Mouse (Mus musculus): ENCODE results near the gene Rngtt. TPM values are rescaled to one million over a fixed set of nuclear protein-coding genes. Genes with fewer than 3 reads are reported as not detected.

Gene Rngtt
- total and polyA plus RNA-seq, 3 experiments, result 15.0 to 18.7 TPM; not detected in 1

- no peak for TF ChIP-seq CTCF (IDR thresholded peaks at IDR 0.05 in 2 of 3, conservative IDR thresholded peaks at IDR 0.05 in 1 of 3; ENCODE audit: control insufficient read depth in 1 of 3, insufficient read depth in 1 of 3, low read depth in 2 of 3, low read length in 3 of 3, poor library complexity in 1 of 3, severe bottlenecking in 1 of 3)
- no peak for DNase-seq (ENCODE audit: low read depth, low spot score)
- no peak overlapping the region for H3K27ac ChIP-seq (ENCODE audit: control insufficient read depth, low read depth, low read length)
These were observed 67.5 kb downstream of the Rngtt start for GRCm38 (mm10) chr4:33377642-33378041.

GRCm38 (mm10) chr4:33378894-33379293 is 68.8 kb downstream of the Rngtt start:
- no peaks in the 10 kb centered on the region for H3K27me3 ChIP-seq (ENCODE audit: control insufficient read depth in 1 of 2, insufficient read depth in 2 of 2, low read length in 2 of 2)
- no peak overlapping the region for H3K4me3 ChIP-seq (ENCODE audit: control insufficient read depth in 1 of 2, insufficient read depth in 1 of 2, low read depth in 2 of 2, low read length in 2 of 2)
- H3K36me3 ChIP-seq (ENCODE audit: control insufficient read depth in 1 of 2, insufficient read depth in 2 of 2, low read length in 2 of 2), result peaks cover 3 to 13% of the 10 kb centered on the region in 2 experiments; a peak in 2 of 4 replicates
- TF ChIP-seq EP300 (IDR thresholded peaks at IDR 0.05; ENCODE audit: low read depth in 1 of 2, low read length in 2 of 2) (peak in 1 of 2 experiments; percentile 12; a peak in 1 of 4 replicates), TAL1 (IDR thresholded peaks at IDR 0.05; ENCODE audit: low read length) (no peak), GATA1 (IDR thresholded peaks at IDR 0.05; ENCODE audit: low read depth, low read length) (peak; percentile 46; the same call in 1 of the 2 replicates)
- H3K9me3 ChIP-seq (replicated peaks; ENCODE audit: insufficient read depth, low read length), result no peaks in the 10 kb centered on the region
- peaks cover 0 to 3% of the 10 kb centered on the region in 2 experiments; a peak in 1 of 4 replicates for H3K4me1 ChIP-seq (ENCODE audit: control insufficient read depth in 1 of 2, insufficient read depth in 2 of 2, low read length in 2 of 2)
- H3K9ac ChIP-seq (ENCODE audit: control insufficient read depth, low read depth, low read length, poor library complexity, severe bottlenecking), result no peak overlapping the region
- H3K27ac ChIP-seq (ENCODE audit: control insufficient read depth, low read depth, low read length), result no peak overlapping the region
- DNase-seq (ENCODE audit: low read depth, low spot score), result peak; percentile 55
- H3K79me2 ChIP-seq (ENCODE audit: control insufficient read depth, insufficient read depth, low read length, poor library complexity), result no peaks in the 10 kb centered on the region

More at GRCm38 (mm10) chr4:33377642-33378041, 67.5 kb downstream of the Rngtt start:
- Histone ChIP-seq H3K4me1 (ENCODE audit: control insufficient read depth in 1 of 2, insufficient read depth in 2 of 2, low read length in 2 of 2) (peaks cover 0 to 3% of the 10 kb centered on the region in 2 experiments; a peak in 1 of 4 replicates), H3K9ac (ENCODE audit: control insufficient read depth, low read depth, low read length, poor library complexity, severe bottlenecking) (no peak overlapping the region), H3K9me3 (replicated peaks; ENCODE audit: insufficient read depth, low read length) (no peaks in the 10 kb centered on the region), H3K79me2 (ENCODE audit: control insufficient read depth, insufficient read depth, low read length, poor library complexity) (no peaks in the 10 kb centered on the region), H3K27me3 (ENCODE audit: control insufficient read depth in 1 of 2, insufficient read depth in 2 of 2, low read length in 2 of 2) (no peaks in the 10 kb centered on the region), H3K4me3 (ENCODE audit: control insufficient read depth in 1 of 2, insufficient read depth in 1 of 2, low read depth in 2 of 2, low read length in 2 of 2) (no peak overlapping the region), H3K36me3 (ENCODE audit: control insufficient read depth in 1 of 2, insufficient read depth in 2 of 2, low read length in 2 of 2) (peaks cover 3 to 13% of the 10 kb centered on the region in 2 experiments; a peak in 2 of 4 replicates)

- no peak overlapping the region for H3K9ac ChIP-seq (ENCODE audit: control insufficient read depth, low read depth, low read length, poor library complexity, severe bottlenecking)
- no peak for DNase-seq (ENCODE audit: low read depth, low spot score)
- no peaks in the 10 kb centered on the region for H3K27me3 ChIP-seq (ENCODE audit: control insufficient read depth in 1 of 2, insufficient read depth in 2 of 2, low read length in 2 of 2)
- H3K4me1 ChIP-seq (ENCODE audit: control insufficient read depth in 1 of 2, insufficient read depth in 2 of 2, low read length in 2 of 2), result no peaks in the 10 kb centered on the region
- peaks cover 0 to 14% of the 10 kb centered on the region in 2 experiments; a peak in 3 of 4 replicates for H3K36me3 ChIP-seq (ENCODE audit: control insufficient read depth in 1 of 2, insufficient read depth in 2 of 2, low read length in 2 of 2)
- H3K27ac ChIP-seq (ENCODE audit: control insufficient read depth, low read depth, low read length), result no peak overlapping the region
- no peaks in the 10 kb centered on the region for H3K9me3 ChIP-seq (replicated peaks; ENCODE audit: insufficient read depth, low read length)
- no peaks in the 10 kb centered on the region for H3K79me2 ChIP-seq (ENCODE audit: control insufficient read depth, insufficient read depth, low read length, poor library complexity)
- TF ChIP-seq TAL1 (IDR thresholded peaks at IDR 0.05; ENCODE audit: low read length), result no peak
- no peak for TF ChIP-seq CTCF (IDR thresholded peaks at IDR 0.05 in 2 of 3, conservative IDR thresholded peaks at IDR 0.05 in 1 of 3; ENCODE audit: control insufficient read depth in 1 of 3, insufficient read depth in 1 of 3, low read depth in 2 of 3, low read length in 3 of 3, poor library complexity in 1 of 3, severe bottlenecking in 1 of 3)
- no peak for TF ChIP-seq ZC3H11A (IDR thresholded peaks at IDR 0.05; ENCODE audit: low read depth, low read length)
- no peak for TF ChIP-seq CHD1 (IDR thresholded peaks at IDR 0.05; ENCODE audit: low read depth, low read length)
- no peak for TF ChIP-seq NRF1 (IDR thresholded peaks at IDR 0.05; ENCODE audit: insufficient read depth, low read depth, low read length, poor library complexity, severe bottlenecking)
- no peak for TF ChIP-seq ZNF384 (IDR thresholded peaks at IDR 0.05; ENCODE audit: low read depth, low read length)
- TF ChIP-seq SIN3A (IDR thresholded peaks at IDR 0.05; ENCODE audit: low read length), result no peak
- TF ChIP-seq POLR2A (IDR thresholded peaks at IDR 0.05; ENCODE audit: control insufficient read depth in 1 of 2, insufficient read depth in 1 of 2, low read depth in 1 of 2, low read length in 2 of 2, poor library complexity in 1 of 2), result no peak
- TF ChIP-seq POLR2AphosphoS5 (IDR thresholded peaks at IDR 0.05; ENCODE audit: borderline replicate concordance, low read depth, low read length), result no peak
- TF ChIP-seq TBP (IDR thresholded peaks at IDR 0.05; ENCODE audit: low read depth, low read length), result no peak
- no peak for TF ChIP-seq HCFC1 (IDR thresholded peaks at IDR 0.05; ENCODE audit: low read depth, low read length)
- TF ChIP-seq MAFK (IDR thresholded peaks at IDR 0.05; ENCODE audit: borderline replicate concordance, low read depth, low read length), result no peak
- TF ChIP-seq MAZ (IDR thresholded peaks at IDR 0.05; ENCODE audit: low read depth, low read length), result no peak
- TF ChIP-seq ETS1 (IDR thresholded peaks at IDR 0.05; ENCODE audit: low read depth, low read length), result no peak
- no peak overlapping the region for H3K4me3 ChIP-seq (ENCODE audit: control insufficient read depth in 1 of 2, insufficient read depth in 1 of 2, low read depth in 2 of 2, low read length in 2 of 2)
These were observed 78.8 kb downstream of the Rngtt start for GRCm38 (mm10) chr4:33388899-33389298.
